Mouse (Mus musculus) gastrocnemius, postnatal 36 days (tissue): ENCODE data around the gene Zfp329. TPM values are rescaled to one million over a fixed set of nuclear protein-coding genes. Genes with fewer than 3 reads are reported as not detected.

ENCODE experiments used
- total RNA-seq, 2 experiments: library from RNA; stranded (reverse); gene quantifications; 2 replicates each; pipeline ENCODE4 v1.2.3; 2021

The Zfp329 gene
- total RNA-seq, 2 experiments from 2014 or later: 3.6 to 4.3 TPM

Other genes with a start within 250 kb of the Zfp329 start
- gene Vmn2r53, start 210.1 kb downstream of the Zfp329 start, total RNA-seq: not detected
- gene Vmn2r54, start 178.5 kb downstream of the Zfp329 start, total RNA-seq: not detected
- gene Vmn2r55, start 133.9 kb downstream of the Zfp329 start, total RNA-seq: not detected
- gene Vmn2r56, start 83.9 kb downstream of the Zfp329 start, total RNA-seq: not detected
- gene Zscan18, start 15.2 kb downstream of the Zfp329 start, total RNA-seq: under 1 TPM; 0.87 to 0.91 TPM
- 1 to 10 TPM; 6.4 to 8.2 TPM for gene Zfp110, start 15.9 kb upstream of the Zfp329 start, total RNA-seq
- gene Zfp128, start 62.3 kb upstream of the Zfp329 start, total RNA-seq: 1 to 10 TPM; 1.3 to 2.0 TPM
- gene Zscan22, start 79.0 kb upstream of the Zfp329 start, total RNA-seq: 1 to 10 TPM; 2.4 to 2.8 TPM
- gene Rps5, start 103.4 kb upstream of the Zfp329 start, total RNA-seq: 100 to 1,000 TPM; 473 to 557 TPM
- under 1 TPM; 0.22 to 0.51 TPM for gene Rnf225, start 108.6 kb upstream of the Zfp329 start, total RNA-seq
- 1 to 10 TPM; 1.7 to 2.2 TPM for gene Zfp324, start 147.0 kb upstream of the Zfp329 start, total RNA-seq
- 1 to 10 TPM; 1.7 to 2.5 TPM for gene Zfp446, start 159.0 kb upstream of the Zfp329 start, total RNA-seq
- gene Slc27a5, start 179.3 kb upstream of the Zfp329 start, total RNA-seq: not detected
- 10 to 100 TPM; 62.1 to 63.2 TPM for gene Trim28, start 180.3 kb upstream of the Zfp329 start, total RNA-seq
- gene Zbtb45, start 191.2 kb upstream of the Zfp329 start, total RNA-seq: 1 to 10 TPM; 3.9 to 4.0 TPM
- 10 to 100 TPM; 68.7 to 83.7 TPM for gene Chmp2a, start 215.9 kb upstream of the Zfp329 start, total RNA-seq
- 100 to 1,000 TPM; 131 TPM for gene Ube2m, start 219.4 kb upstream of the Zfp329 start, total RNA-seq
- under 1 TPM; 0.57 to 0.74 TPM for gene Mzf1, start 235.9 kb upstream of the Zfp329 start, total RNA-seq